In genomic region chr17:42876001-42876903, GRCm38 (mm10) we compare ENCODE assay signal across 8 mouse cellular contexts. TPM values are rescaled to one million over a fixed set of nuclear protein-coding genes. Genes with fewer than 3 reads are reported as not detected.
A peak's percentile ranks its signal among the peaks of the same experiment; 100 is the strongest.
DNase-seq lines count a peak whose midpoint lies in the region; ATAC-seq lines count a peak whose summit lies in the region.

Cd2ap (minus strand) TSS chr17:42876665.

- H3K27me3 ChIP-seq in hindbrain, embryonic 13.5 days: no peaks in the 10 kb centered on the region

- H3K9me3 ChIP-seq in hindbrain, embryonic 13.5 days: no peaks in the 10 kb centered on the region

- peak; percentile 98 for DNase-seq in NIH3T3 (ENCODE audit: low read depth)
- DNase-seq in cerebellum, postnatal 10 days: peak; percentile 99
- peak; percentile 90 to 95 for DNase-seq in frontal cortex, postnatal 14 days (ENCODE audit: low spot score in 2 of 2)
- DNase-seq in layer of hippocampus, postnatal 36 days: peak; percentile 91 to 93
- peak; percentile 96 for DNase-seq in lung, postnatal 36 days
- peak; percentile 96 for DNase-seq in retina, postnatal 1 day
- DNase-seq in urinary bladder, adult 18-20 months (ENCODE audit: low spot score in 2 of 2): peak; percentile 92 to 98

- H3K36me3 ChIP-seq in hindbrain, embryonic 13.5 days: no peaks in the 10 kb centered on the region

- H3K9ac ChIP-seq in hindbrain, embryonic 13.5 days: peak within 1 kb of the TSS; percentile 96

- peak; percentile 98 for ATAC-seq in hindbrain, embryonic 13.5 days (ENCODE audit: low FRiP score)

- H3K4me3 ChIP-seq in hindbrain, embryonic 13.5 days: peak within 1 kb of the TSS; percentile 87

- under 1% methylated on average over 86 of the region's 94 CpGs for WGBS in hindbrain, embryonic 13.5 days

- peak within 1 kb of the TSS; percentile 94 for H3K27ac ChIP-seq in hindbrain, embryonic 13.5 days

- H3K4me2 ChIP-seq in hindbrain, embryonic 13.5 days: peak within 1 kb of the TSS; percentile 84

- H3K4me1 ChIP-seq in hindbrain, embryonic 13.5 days (replicated peaks): peaks cover 18% of the 10 kb centered on the region

RNA-seq across cellular contexts. Expression of gene Cd2ap, which starts in this region (rescaled TPM):
- 9.2 TPM in 2 replicates for polyA plus RNA-seq in hindbrain, embryonic 13.5 days (2015; fragmentation: Nextera tagmentation; extraction: Ambion mirVana)
- total RNA-seq in layer of hippocampus, postnatal 36 days (2021): 10 to 100 TPM; 19.8 to 23.6 TPM

Comparison
In these comparisons a context has a peak if more than half of its experiments do, and no peak if none do; other contexts are left out.
1. Peak in every context shown above with its lines: DNase-seq, ATAC-seq, H3K4me3 ChIP-seq and H3K27ac ChIP-seq.